Mouse (Mus musculus): ENCODE measurements at regions not wholly inside any gene's neighbourhood (a gene's known extent, or its start where the extent isn't known, plus 50 kb on each side); places are given as distances from the start of the nearest gene placed in this dataset.

DNA sequence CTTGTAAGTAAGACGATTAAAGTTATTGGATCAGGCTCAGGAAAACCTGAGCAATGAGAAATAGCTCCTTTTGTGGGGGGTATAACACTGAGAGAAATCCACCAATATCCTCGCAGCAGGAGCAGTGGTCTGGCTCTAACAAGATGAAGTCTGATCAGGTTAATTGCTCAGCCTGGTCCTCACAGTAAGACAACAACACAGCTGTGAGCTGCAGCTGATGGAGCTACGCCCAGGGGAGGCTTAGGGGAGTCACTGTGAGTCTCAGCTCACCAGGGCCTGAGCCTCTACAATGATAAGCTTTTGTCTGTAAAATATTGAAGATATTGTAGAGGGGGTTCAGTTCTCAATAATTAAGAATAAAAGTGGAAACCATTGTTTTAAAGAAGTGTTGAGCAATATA is 95.3 kb upstream of the Agap1 start:
- Histone ChIP-seq H3K9ac (ENCODE audit: low read depth, poor library complexity, severe bottlenecking) (no peak overlapping the region), H3K36me3 (ENCODE audit: control insufficient read depth, insufficient read depth, low read length, poor library complexity, severe bottlenecking) (no peaks in the 10 kb centered on the region), H3K9me3 (replicated peaks; ENCODE audit: control insufficient read depth, insufficient read depth, low read length, poor library complexity, severe bottlenecking) (no peaks in the 10 kb centered on the region; the same call in 1 of the 2 replicates), H3K4me1 (ENCODE audit: control insufficient read depth, insufficient read depth, low read length) (no peaks in the 10 kb centered on the region), H3K4me3 (ENCODE audit: low read depth, low read length) (no peak overlapping the region), H3K27me3 (ENCODE audit: control insufficient read depth, insufficient read depth, low read length, poor library complexity, severe bottlenecking) (no peaks in the 10 kb centered on the region), H3K27ac (ENCODE audit: insufficient read depth, low read length) (no peak overlapping the region)
- TF ChIP-seq CTCF (IDR thresholded peaks at IDR 0.05; ENCODE audit: low read depth, low read length) (no peak), POLR2A (IDR thresholded peaks at IDR 0.05; ENCODE audit: insufficient read depth, low read length) (no peak), EP300 (IDR thresholded peaks at IDR 0.05; ENCODE audit: insufficient read depth, low read depth, low read length) (no peak)

DNA sequence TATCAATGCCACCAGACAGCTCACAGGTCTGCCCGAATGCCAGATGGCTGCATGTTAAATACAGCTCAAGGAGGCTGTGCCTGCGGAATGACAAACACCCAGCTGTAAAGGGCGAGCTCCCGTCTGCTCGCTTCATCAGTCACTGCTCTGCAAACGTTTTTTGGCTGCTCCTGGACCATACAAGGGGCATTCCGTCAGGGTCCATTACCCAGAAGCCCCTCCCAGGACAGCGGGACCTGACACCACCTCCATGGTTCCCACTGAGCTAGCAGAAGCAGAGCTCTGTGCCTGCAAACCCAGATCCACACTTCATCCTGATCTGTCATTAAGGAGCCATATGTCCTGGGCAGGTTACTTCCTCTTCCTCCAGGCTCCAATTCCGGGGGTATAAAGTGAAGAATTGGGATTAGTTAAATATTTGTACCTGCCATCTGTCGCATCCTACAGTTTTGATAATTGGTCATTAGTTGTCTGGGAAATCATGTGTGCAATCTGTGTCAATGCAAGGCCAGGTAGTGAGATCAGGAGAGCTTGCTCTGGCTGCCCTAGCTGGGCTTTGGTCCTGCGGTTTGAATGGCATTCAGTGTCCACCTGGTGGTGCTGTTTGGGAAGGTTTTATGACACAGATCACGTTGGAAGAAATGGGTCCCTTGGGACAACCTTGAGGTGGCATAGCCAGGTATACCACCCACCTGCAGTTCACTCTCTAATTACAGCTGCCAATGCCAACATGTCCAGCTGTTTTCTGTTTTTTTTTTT is 89.9 kb upstream of the Agap1 start:
- H3K27me3 ChIP-seq (ENCODE audit: control insufficient read depth, insufficient read depth, low read length, poor library complexity, severe bottlenecking): no peaks in the 10 kb centered on the region
- no peak overlapping the region for H3K27ac ChIP-seq (ENCODE audit: insufficient read depth, low read length)
- H3K9ac ChIP-seq (ENCODE audit: low read depth, poor library complexity, severe bottlenecking): no peak overlapping the region
- H3K36me3 ChIP-seq (ENCODE audit: control insufficient read depth, insufficient read depth, low read length, poor library complexity, severe bottlenecking): no peaks in the 10 kb centered on the region
- TF ChIP-seq CTCF (IDR thresholded peaks at IDR 0.05; ENCODE audit: low read depth, low read length): peak; percentile 35
- TF ChIP-seq POLR2A (IDR thresholded peaks at IDR 0.05; ENCODE audit: insufficient read depth, low read length): no peak
- no peaks in the 10 kb centered on the region for H3K4me1 ChIP-seq (ENCODE audit: control insufficient read depth, insufficient read depth, low read length)
- H3K9me3 ChIP-seq (replicated peaks; ENCODE audit: control insufficient read depth, insufficient read depth, low read length, poor library complexity, severe bottlenecking): no peaks in the 10 kb centered on the region
- no peak overlapping the region for H3K4me3 ChIP-seq (ENCODE audit: low read depth, low read length)

DNA sequence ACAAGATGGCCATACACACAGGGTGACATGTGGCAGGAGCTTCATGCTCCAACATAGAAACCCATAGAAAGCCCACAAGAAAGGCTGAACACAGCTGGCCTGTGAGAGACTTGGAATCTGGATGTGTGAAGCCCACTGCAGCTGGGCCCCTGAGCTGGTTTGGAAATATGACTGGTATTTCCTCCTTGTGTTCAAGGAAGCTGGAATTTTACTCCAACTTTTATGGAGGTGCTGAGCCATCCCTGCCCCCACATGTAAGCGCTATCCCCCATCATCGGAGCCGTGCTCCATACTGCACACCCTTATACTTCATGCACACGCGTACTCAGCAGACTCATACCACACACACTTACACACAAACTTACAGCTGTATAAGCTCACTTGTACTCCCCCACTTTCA is 87.7 kb upstream of the Agap1 start:
- Histone ChIP-seq H3K4me3 (ENCODE audit: low read depth, low read length) (no peak overlapping the region), H3K9ac (ENCODE audit: low read depth, poor library complexity, severe bottlenecking) (no peak overlapping the region), H3K36me3 (ENCODE audit: control insufficient read depth, insufficient read depth, low read length, poor library complexity, severe bottlenecking) (no peaks in the 10 kb centered on the region), H3K9me3 (replicated peaks; ENCODE audit: control insufficient read depth, insufficient read depth, low read length, poor library complexity, severe bottlenecking) (no peaks in the 10 kb centered on the region), H3K4me1 (ENCODE audit: control insufficient read depth, insufficient read depth, low read length) (no peaks in the 10 kb centered on the region), H3K27me3 (ENCODE audit: control insufficient read depth, insufficient read depth, low read length, poor library complexity, severe bottlenecking) (no peaks in the 10 kb centered on the region), H3K27ac (ENCODE audit: insufficient read depth, low read length) (no peak overlapping the region)
- TF ChIP-seq EP300 (IDR thresholded peaks at IDR 0.05; ENCODE audit: insufficient read depth, low read depth, low read length): no peak
- TF ChIP-seq CTCF (IDR thresholded peaks at IDR 0.05; ENCODE audit: low read depth, low read length): no peak
- TF ChIP-seq POLR2A (IDR thresholded peaks at IDR 0.05; ENCODE audit: insufficient read depth, low read length): no peak

DNA sequence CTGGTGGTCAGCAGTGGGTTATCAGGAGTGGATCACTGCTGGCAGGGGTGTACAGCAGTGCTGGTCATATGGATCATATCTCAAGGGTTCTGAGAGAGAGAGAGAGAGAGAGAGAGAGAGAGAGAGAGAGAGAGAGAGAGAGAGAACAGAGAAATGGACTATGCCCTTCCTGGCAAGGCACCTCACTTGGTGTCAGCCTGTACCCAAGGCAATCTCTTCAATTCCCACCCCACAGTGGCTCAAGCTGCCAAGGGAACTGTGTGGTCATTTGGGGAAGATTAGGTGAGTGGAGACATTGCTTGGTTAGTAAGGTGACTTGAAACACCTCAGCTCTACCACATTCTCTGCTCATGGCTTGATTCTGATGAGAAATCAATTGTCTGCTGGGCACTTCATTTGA is 80.8 kb upstream of the Agap1 start:
- no peaks in the 10 kb centered on the region for H3K4me1 ChIP-seq (ENCODE audit: control insufficient read depth, insufficient read depth, low read length)
- no peak overlapping the region for H3K27ac ChIP-seq (ENCODE audit: insufficient read depth, low read length)
- H3K36me3 ChIP-seq (ENCODE audit: control insufficient read depth, insufficient read depth, low read length, poor library complexity, severe bottlenecking): no peaks in the 10 kb centered on the region
- H3K9me3 ChIP-seq (replicated peaks; ENCODE audit: control insufficient read depth, insufficient read depth, low read length, poor library complexity, severe bottlenecking): no peaks in the 10 kb centered on the region
- TF ChIP-seq POLR2A (IDR thresholded peaks at IDR 0.05; ENCODE audit: insufficient read depth, low read length): no peak
- no peak overlapping the region for H3K4me3 ChIP-seq (ENCODE audit: low read depth, low read length)
- H3K9ac ChIP-seq (ENCODE audit: low read depth, poor library complexity, severe bottlenecking): no peak overlapping the region
- H3K27me3 ChIP-seq (ENCODE audit: control insufficient read depth, insufficient read depth, low read length, poor library complexity, severe bottlenecking): no peaks in the 10 kb centered on the region

DNA sequence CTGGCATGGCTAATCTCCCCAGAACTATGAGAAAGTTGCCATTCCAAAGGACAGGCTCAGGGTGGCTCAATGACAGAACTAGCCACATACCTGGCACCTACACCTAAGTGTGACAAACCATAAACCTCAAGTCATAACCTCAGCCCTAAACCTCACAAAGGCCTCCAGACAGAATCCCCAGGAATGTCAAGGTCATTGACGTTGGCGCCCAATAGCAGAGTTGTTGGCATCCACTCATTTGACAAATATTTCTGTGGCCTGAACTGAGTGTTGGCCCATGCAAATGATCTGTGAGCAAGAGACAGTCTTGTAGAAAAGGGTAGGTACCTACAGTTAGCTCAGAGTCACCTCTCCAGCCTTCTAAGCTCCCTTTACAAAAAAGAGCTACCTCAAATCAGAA is 80.3 kb upstream of the Agap1 start:
- Histone ChIP-seq H3K9me3 (replicated peaks; ENCODE audit: control insufficient read depth, insufficient read depth, low read length, poor library complexity, severe bottlenecking) (no peaks in the 10 kb centered on the region), H3K27ac (ENCODE audit: insufficient read depth, low read length) (no peak overlapping the region), H3K36me3 (ENCODE audit: control insufficient read depth, insufficient read depth, low read length, poor library complexity, severe bottlenecking) (no peaks in the 10 kb centered on the region), H3K4me1 (ENCODE audit: control insufficient read depth, insufficient read depth, low read length) (no peaks in the 10 kb centered on the region), H3K27me3 (ENCODE audit: control insufficient read depth, insufficient read depth, low read length, poor library complexity, severe bottlenecking) (no peaks in the 10 kb centered on the region), H3K9ac (ENCODE audit: low read depth, poor library complexity, severe bottlenecking) (no peak overlapping the region), H3K4me3 (ENCODE audit: low read depth, low read length) (no peak overlapping the region)
- TF ChIP-seq CTCF (IDR thresholded peaks at IDR 0.05; ENCODE audit: low read depth, low read length) (no peak), POLR2A (IDR thresholded peaks at IDR 0.05; ENCODE audit: insufficient read depth, low read length) (no peak), EP300 (IDR thresholded peaks at IDR 0.05; ENCODE audit: insufficient read depth, low read depth, low read length) (no peak)

DNA sequence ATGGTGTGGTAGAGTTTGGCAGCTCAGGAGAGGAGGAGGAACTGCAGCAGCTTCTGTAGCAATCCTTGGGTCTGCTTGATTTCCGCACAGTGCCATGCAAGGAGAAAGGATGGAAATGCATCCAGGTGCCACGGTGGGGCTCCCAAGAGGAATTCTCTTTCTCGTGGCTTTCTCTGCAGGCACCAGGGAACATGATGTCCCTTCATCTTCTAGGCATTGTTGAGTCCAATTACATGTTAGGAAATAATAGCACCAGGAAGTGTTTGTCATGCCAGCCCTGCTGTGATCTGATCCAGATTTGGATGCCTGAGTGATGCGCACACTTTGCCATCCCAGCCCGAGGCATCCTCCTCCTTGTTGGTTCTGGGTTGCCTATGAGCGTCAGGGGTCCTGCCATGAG is 72.6 kb upstream of the Agap1 start:
- no peak for TF ChIP-seq POLR2A (IDR thresholded peaks at IDR 0.05; ENCODE audit: insufficient read depth, low read length)
- TF ChIP-seq EP300 (IDR thresholded peaks at IDR 0.05; ENCODE audit: insufficient read depth, low read depth, low read length): no peak
- TF ChIP-seq CTCF (IDR thresholded peaks at IDR 0.05; ENCODE audit: low read depth, low read length): no peak
- no peaks in the 10 kb centered on the region for H3K9me3 ChIP-seq (replicated peaks; ENCODE audit: control insufficient read depth, insufficient read depth, low read length, poor library complexity, severe bottlenecking)
- no peak overlapping the region for H3K27ac ChIP-seq (ENCODE audit: insufficient read depth, low read length)
- no peak overlapping the region for H3K4me3 ChIP-seq (ENCODE audit: low read depth, low read length)
- H3K9ac ChIP-seq (ENCODE audit: low read depth, poor library complexity, severe bottlenecking): no peak overlapping the region
- H3K27me3 ChIP-seq (ENCODE audit: control insufficient read depth, insufficient read depth, low read length, poor library complexity, severe bottlenecking): no peaks in the 10 kb centered on the region
- H3K4me1 ChIP-seq (ENCODE audit: control insufficient read depth, insufficient read depth, low read length): no peaks in the 10 kb centered on the region
- no peaks in the 10 kb centered on the region for H3K36me3 ChIP-seq (ENCODE audit: control insufficient read depth, insufficient read depth, low read length, poor library complexity, severe bottlenecking)

Data from ES-Bruce4 (cell line).